Mouse (Mus musculus) stomach, postnatal 0 days (tissue): ENCODE measurements around the gene Rrnad1.

Source experiments
- CTCF ChIP-seq: IDR thresholded peaks from 2 replicates; pipeline ENCODE4 v1.5.1; 2016; ENCODE audit warnings: antibody characterized with exemption, low read depth, mild to moderate bottlenecking, moderate library complexity
- EP300 ChIP-seq: optimal IDR thresholded peaks from 2 replicates; pipeline ENCODE3; 2016; ENCODE audit warnings: antibody characterized with exemption

DNA sequence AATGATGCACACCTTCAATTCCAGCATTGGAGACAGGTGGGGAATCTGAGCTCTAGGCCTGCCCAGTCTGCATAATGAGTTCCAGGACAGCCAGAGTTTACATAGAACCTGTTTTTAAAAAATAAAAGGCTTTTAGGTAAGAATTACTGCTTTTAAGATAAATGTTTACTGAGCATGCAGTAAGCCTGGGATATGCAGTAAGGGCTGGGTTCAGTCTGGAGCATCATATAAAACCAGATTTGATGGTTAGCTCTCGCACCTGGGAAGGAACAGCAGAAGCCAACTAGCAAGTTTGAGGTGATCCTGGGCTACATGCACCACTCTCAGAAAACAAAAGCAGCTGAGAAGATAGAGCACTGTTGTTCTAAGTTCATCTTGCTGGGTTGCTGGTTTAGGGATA, 12.0 kb downstream of the Rrnad1 start:
- TF ChIP-seq EP300 (no peak), CTCF (no peak)
